Mouse (Mus musculus): ENCODE data around the gene Adamts1.

- no peak for TF ChIP-seq POLR2A (IDR thresholded peaks at IDR 0.05; ENCODE audit: borderline replicate concordance, low read depth, low read length)
- no peak for TF ChIP-seq CTCF (IDR thresholded peaks at IDR 0.05; ENCODE audit: low read depth, low read length)
Measured at GRCm38 (mm10) chr16:85802954-85803353, at the start of gene Adamts1.

Measured in bone marrow macrophage, adult 2 months (primary cell).